Mouse (Mus musculus) mammary gland, adult 2 months (tissue): ENCODE results near the gene Fxyd2. TPM values are rescaled to one million over a fixed set of nuclear protein-coding genes. Genes with fewer than 3 reads are reported as not detected.

ENCODE experiments used
- polyA plus RNA-seq: library from polyadenylated mRNA; depleted of rRNA; stranded (reverse); fragments of >200 nt; gene quantifications from 2 replicates; pipeline ENCODE4 v1.2.3, GENCODE M21; 2012; ENCODE audit warnings: low replicate concordance; rRNA removed

Fxyd2 gene
- polyA plus RNA-seq, result 148 and 187 TPM in 2 replicates

GRCm38 (mm10) chr9:45399434-45399833 lies at the start of gene Fxyd2:
TSS of gene Fxyd2 (plus strand) at chr9:45399669.

GRCm38 (mm10) chr9:45370117-45370561 lies 29.3 kb upstream of the Fxyd2 start, which contains the start of gene Fxyd6:
TSS of gene Fxyd6 (plus strand) at chr9:45370185.

GRCm38 (mm10) chr9:45426456-45426855 lies 27.0 kb downstream of the Fxyd2 start, which contains the start of gene Dscaml1:
TSS of gene Dscaml1 (plus strand) at chr9:45426628.

Other genes starting within 250 kb of the Fxyd2 start
- gene BC049352, start 217.7 kb upstream of the Fxyd2 start, polyA plus RNA-seq, result 1.2 and 3.5 TPM in 2 replicates
- 2.1 and 3.6 TPM in 2 replicates for gene Tmprss4, start 195.6 kb upstream of the Fxyd2 start, polyA plus RNA-seq
- gene Il10ra, start 130.5 kb upstream of the Fxyd2 start, polyA plus RNA-seq, result 21.6 and 25.1 TPM in 2 replicates
- 9.7 and 11.5 TPM in 2 replicates for gene Tmprss13, start 80.6 kb upstream of the Fxyd2 start, polyA plus RNA-seq
- 39.3 and 63.7 TPM in 2 replicates for gene Fxyd6, start 29.5 kb upstream of the Fxyd2 start, polyA plus RNA-seq
- gene Dscaml1, start 27.0 kb downstream of the Fxyd2 start, polyA plus RNA-seq, result 2.9 and 8.4 TPM in 2 replicates